Mouse (Mus musculus): ENCODE data around the gene Gm11437.

DNA sequence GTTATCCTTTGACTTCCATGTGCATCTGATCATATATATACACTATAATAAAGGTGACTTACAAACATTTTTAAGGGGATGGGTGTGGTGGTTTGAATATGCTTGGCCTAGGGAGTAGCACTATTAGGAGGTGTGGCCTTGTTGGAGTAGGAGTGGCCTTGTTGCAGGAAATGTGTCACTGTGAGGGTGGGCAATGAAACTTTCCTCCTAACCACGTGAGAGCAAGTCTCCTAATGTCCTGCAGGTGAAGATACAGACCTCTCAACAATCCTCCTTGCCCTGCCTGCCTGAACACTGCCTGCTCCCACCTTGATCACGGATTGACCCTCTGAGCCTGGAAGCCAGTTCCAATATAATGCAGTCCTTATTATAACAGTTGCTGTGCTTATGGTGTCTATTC lies 60.1 kb downstream of the Gm11437 start:
- TF ChIP-seq CTCF (conservative IDR thresholded peaks at IDR 0.05; ENCODE audit: low read length) = no peak
- TF ChIP-seq POU5F1 (IDR thresholded peaks at IDR 0.05; ENCODE audit: borderline replicate concordance, low read length) = no peak

Measured in E14TG2a.4 (cell line).